Mouse (Mus musculus) Patski (cell line): ENCODE measurements around the gene Sap25. TPM values are rescaled to one million over a fixed set of nuclear protein-coding genes. Genes with fewer than 3 reads are reported as not detected.

Experiments
- ATAC-seq: fragments of 100-300 bp; one replicate; pipeline ENCODE4 v1.8.0; 2021
- CTCF ChIA-PET: fragments of 350-600 bp; sonication (Branson Sonifier 250); formaldehyde crosslinking; loops from one replicate; lab custom pipeline; 2022; ENCODE audit warnings: inconsistent platforms; lab: Charles Lee
- POLR2A ChIA-PET: fragments of 350-600 bp; sonication (Branson Sonifier 250); formaldehyde crosslinking; loops from one replicate; lab custom pipeline; 2022; ENCODE audit warnings: antibody characterized with exemption, inconsistent platforms; lab: Charles Lee
- DNase-seq: peaks from one replicate; pipeline ENCODE4 v3.0.0-alpha.2; 2011; ENCODE audit warnings: low read depth, low spot score
- H3K27me3 ChIP-seq: fragments of 371-371 bp; one replicate; pipeline ENCODE4 v1.5.1; 2021
- CTCF ChIP-seq: fragments of 100-300 bp; IDR thresholded peaks from one replicate; pipeline ENCODE4 v1.5.1; 2021
- in situ Hi-C: fragments of 300-500 bp; cut with MboI; formaldehyde crosslinking; loops from 3 replicates; pipeline ENCODE4 v1.11.1; 2018; ENCODE audit warnings: low pct_unique_long_range_greater_than_20kb, mixed read lengths
- polyA plus RNA-seq: library from polyadenylated mRNA; unstranded; gene quantifications from one replicate; pipeline ENCODE4 v1.2.3, GENCODE M21; 2021

Sap25 gene
- polyA plus RNA-seq, 1 experiment from 2014 or later, result 5.2 TPM

DNA sequence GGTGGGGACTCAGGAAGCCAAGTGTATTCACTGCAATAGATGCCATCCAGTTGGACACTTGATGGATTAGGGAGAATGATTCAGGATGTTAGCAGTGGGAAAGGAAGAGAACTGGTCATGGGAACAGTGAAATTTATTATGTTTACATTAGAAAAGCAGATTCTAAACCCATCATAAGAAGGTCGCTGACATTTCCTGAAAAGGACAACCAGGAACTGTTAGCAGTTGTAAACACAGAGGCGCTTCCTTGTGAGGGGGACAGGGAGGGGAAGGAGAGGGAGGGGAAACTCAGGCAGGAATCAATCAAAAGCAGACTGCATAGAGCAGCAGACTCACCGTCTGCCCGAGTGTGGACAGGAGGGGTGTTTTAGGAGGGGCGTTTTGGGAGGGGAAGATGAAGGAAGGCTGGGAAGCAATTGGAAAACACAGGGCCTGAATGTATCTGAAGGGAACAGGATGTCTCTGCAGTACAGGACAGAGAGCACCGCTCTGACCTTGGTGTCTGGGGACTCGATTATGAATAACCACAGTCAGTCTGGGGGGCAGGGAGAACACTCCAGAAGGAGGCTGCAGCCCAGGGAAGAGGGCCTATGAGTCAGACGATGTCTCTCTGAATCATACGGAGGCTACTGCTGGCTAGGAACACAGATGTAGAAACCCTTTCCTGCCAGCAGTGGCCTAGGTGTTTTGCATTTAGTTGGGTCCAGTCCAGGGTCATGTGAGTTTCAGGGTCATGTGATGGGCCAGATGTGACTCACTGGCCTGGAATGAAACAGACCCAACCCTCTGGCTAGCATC lies 30.5 kb downstream of the Sap25 start:
- DNase-seq, result peak; percentile 97
- CTCF ChIA-PET, result interaction anchor here (1.0 to 4.5 kb wide), 8 partner anchors 10 to 88 kb away, joined by 3 to 28 read pairs (median 4); partner anchors contain the start of gene Agfg2
- in situ Hi-C loops, result no loop called here
- no peak for TF ChIP-seq CTCF
- ATAC-seq, result peak; percentile 94
- H3K27me3 ChIP-seq, result no peaks in the 10 kb centered on the region
- POLR2A ChIA-PET, result interaction anchor here (0.6 to 2.2 kb wide), 6 partner anchors 11 to 414 kb away, joined by 3 to 6 read pairs (median 4); partner anchors contain the start of genes Agfg2 and Tsc22d4

DNA sequence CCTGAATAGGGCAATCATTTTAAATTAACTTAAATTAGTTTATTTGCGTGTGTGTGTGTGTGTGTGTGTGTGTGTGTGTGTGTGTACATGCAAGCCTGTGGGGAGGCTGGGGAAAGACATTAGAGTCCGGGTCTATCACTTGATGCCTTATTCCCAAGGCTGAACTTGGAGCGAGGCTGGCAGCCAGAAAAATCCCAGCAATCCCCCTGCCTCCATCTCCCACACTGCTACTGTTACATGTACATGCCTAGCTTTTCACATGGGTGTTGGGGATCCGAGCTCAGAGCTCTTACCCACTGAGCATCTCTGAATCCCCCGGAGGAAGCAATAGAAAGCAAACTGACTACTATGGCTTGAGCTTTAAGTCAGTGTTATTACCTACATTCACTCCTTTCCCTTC lies 31.2 kb downstream of the Sap25 start:
- ChIA-PET CTCF (interaction anchor here (1.0 to 4.5 kb wide), 6 partner anchors 9 to 87 kb away, joined by 3 to 17 read pairs (median 4); partner anchors contain the start of gene Agfg2), POLR2A (interaction anchor here (0.7 to 2.2 kb wide), 4 partner anchors 10 to 413 kb away, joined by 4 to 6 read pairs (median 4); partner anchors contain the start of genes Agfg2 and Tsc22d4)
- TF ChIP-seq CTCF, result no peak
- H3K27me3 ChIP-seq, result no peaks in the 10 kb centered on the region
- DNase-seq, result no peak
- ATAC-seq, result no peak
- in situ Hi-C loops, result no loop called here

- ChIA-PET CTCF (interaction anchor here (1.0 to 4.5 kb wide), 6 partner anchors 8 to 87 kb away, joined by 3 to 17 read pairs (median 4); partner anchors contain the start of gene Agfg2), POLR2A (interaction anchor here (0.9 to 2.2 kb wide), 3 partner anchors 10 to 73 kb away, joined by 4 to 6 read pairs (median 5); partner anchors contain the start of genes Agfg2 and Tsc22d4)
- no peaks in the 10 kb centered on the region for H3K27me3 ChIP-seq
- in situ Hi-C loops, result no loop called here
- ATAC-seq (no peak), DNase-seq (no peak)
- no peak for TF ChIP-seq CTCF
Measured at GRCm38 (mm10) chr5:137673015-137673414, 31.9 kb downstream of the Sap25 start.

GRCm38 (mm10) chr5:137674786-137675185 lies 33.7 kb downstream of the Sap25 start:
- no peak for DNase-seq
- no peaks in the 10 kb centered on the region for H3K27me3 ChIP-seq
- POLR2A ChIA-PET, result no interaction called here
- in situ Hi-C loops, result no loop called here
- CTCF ChIA-PET, result interaction anchor here (4.5 kb wide), 1 partner anchor 9 kb away, joined by 17 read pairs; the partner anchor contains the start of gene Agfg2
- no peak for TF ChIP-seq CTCF
- ATAC-seq, result no peak

DNA sequence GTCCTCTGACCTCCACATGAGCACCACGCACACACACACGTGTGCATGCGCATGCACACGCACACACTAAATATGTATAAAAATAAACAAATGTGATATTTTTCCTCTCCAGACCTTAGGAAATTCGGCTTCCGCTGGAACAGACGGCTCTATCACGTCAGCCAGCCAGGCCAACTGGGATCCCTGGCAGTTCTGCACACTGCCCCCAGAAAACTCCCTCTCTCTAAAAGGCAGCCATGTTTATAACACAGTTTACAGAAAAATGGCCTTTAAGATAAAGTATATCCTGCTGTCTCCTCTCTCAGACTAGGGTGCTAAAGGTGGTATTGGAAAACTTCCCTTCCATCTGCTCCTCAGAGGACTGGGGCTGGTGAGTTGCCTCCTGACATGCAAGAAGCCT lies 36.7 kb downstream of the Sap25 start:
- H3K27me3 ChIP-seq, result no peaks in the 10 kb centered on the region
- no peak for DNase-seq
- ChIA-PET POLR2A (interaction anchor here (0.7 kb wide), 1 partner anchor 1841 kb away, joined by 3 read pairs; no protein-coding TSS in a partner anchor), CTCF (interaction anchor here (1.1 to 1.3 kb wide), 3 partner anchors 12 to 40 kb away, joined by 3 to 4 read pairs (median 3); no protein-coding TSS in a partner anchor)
- no peak for ATAC-seq
- no peak for TF ChIP-seq CTCF
- in situ Hi-C loops, result no loop called here

- POLR2A ChIA-PET, result interaction anchor here (0.7 kb wide), 1 partner anchor 1842 kb away, joined by 3 read pairs; no protein-coding TSS in a partner anchor
- no peak for DNase-seq
- no peaks in the 10 kb centered on the region for H3K27me3 ChIP-seq
- CTCF ChIA-PET, result interaction anchor here (1.3 kb wide), 2 partner anchors 13 to 39 kb away, joined by 3 to 4 read pairs; no protein-coding TSS in a partner anchor
- no peak for TF ChIP-seq CTCF
- no peak for ATAC-seq
- in situ Hi-C loops, result no loop called here
Measured at GRCm38 (mm10) chr5:137678736-137679135, 37.6 kb downstream of the Sap25 start.

DNA sequence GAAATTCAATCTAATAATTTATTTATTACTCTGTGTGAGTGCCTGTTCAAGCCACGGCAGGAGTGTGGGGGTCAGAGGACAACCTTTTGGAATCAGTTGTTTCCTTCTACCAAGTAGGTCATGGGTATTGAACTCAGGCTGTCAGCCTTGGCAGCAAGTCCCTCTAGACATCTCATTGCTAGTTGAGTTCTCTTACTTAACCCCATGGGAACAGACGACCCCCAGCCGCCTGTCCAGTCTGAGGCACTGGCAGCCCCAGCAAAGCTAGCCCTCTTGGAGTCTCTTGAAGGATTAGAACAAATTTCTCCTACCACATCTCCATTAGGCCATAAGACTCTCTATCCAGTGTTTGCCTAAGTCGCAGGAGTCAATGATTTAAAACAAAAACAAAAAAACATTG lies 38.6 kb downstream of the Sap25 start:
- no peaks in the 10 kb centered on the region for H3K27me3 ChIP-seq
- POLR2A ChIA-PET, result no interaction called here
- in situ Hi-C loops, result no loop called here
- TF ChIP-seq CTCF, result no peak
- no peak for DNase-seq
- CTCF ChIA-PET, result no interaction called here
- ATAC-seq, result no peak

DNA sequence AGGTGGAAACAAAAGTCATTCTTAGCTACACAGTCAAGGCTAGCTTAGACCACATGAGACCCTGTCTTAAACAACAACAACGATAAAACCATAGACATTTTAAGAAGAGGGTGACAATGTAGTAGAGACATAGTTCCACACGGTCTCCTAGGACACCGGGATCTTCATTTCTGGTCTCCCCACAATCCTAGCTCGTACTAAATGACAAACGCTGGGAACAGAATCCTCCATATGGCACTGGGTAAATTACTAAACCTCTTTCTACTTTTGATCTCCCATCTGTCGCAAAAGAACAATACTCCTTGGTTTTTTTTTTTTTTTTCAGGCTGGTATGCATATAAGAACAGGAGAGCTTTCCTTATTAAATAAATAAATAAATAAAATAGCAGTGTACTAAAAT lies 41.4 kb downstream of the Sap25 start:
- no peak for TF ChIP-seq CTCF
- ATAC-seq, result no peak
- in situ Hi-C loops, result no loop called here
- H3K27me3 ChIP-seq, result no peaks in the 10 kb centered on the region
- ChIA-PET CTCF (interaction anchor here (0.8 to 2.4 kb wide), 8 partner anchors 10 to 78 kb away, joined by 3 to 17 read pairs (median 4); no protein-coding TSS in a partner anchor), POLR2A (interaction anchor here (0.5 to 1.1 kb wide), 4 partner anchors 9 to 87 kb away, joined by 3 to 5 read pairs (median 3); no protein-coding TSS in a partner anchor)
- no peak for DNase-seq

DNA sequence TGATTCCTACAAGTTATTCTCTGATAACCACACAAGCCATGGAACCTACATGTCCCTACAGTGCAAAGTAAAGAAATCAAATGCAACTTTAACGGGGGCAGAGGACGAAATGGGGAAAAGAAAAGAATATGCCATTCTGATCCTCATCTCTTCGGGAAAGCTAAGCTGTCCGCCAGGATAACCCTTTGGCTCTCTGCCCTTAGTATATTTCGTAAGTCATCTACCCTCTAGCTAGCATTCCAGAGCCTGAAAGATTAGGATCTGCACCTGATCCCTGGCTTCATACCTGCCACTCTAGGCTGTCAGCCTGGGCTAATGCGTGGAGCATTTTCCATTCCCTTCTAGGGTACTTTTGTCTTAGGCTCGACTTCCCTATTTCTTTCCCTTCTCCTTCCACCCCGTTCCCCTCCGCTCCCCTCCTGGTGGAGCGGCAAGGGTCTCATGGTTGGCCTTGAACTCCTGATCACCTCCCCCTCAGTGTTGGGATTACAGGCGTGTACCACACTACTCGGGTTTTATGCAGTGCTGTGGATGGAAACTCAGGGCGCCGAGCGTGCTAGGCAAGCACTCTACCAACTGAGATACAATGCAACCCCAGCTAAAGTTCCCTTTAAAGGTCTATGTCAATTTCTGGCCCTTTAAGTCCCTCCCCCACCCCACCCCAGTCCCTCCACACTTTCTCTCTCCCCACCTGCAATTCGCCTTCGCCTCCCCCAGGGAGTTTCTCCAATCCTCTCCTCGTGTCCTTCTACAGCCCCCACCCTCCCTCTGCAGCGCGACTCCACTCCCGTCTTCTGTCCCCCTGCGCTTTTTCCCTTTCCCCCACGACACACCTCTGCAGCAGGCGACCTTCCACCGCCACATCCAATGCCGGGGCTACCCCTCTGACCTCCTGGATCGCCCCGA lies 42.5 kb downstream of the Sap25 start:
- no peak for TF ChIP-seq CTCF
- in situ Hi-C loops, result no loop called here
- no peaks in the 10 kb centered on the region for H3K27me3 ChIP-seq
- ChIA-PET CTCF (interaction anchor here (0.8 to 2.4 kb wide), 11 partner anchors 10 to 76 kb away, joined by 3 to 17 read pairs (median 3); no protein-coding TSS in a partner anchor), POLR2A (interaction anchor here (0.5 to 1.2 kb wide), 4 partner anchors 11 to 35 kb away, joined by 3 to 5 read pairs (median 4); no protein-coding TSS in a partner anchor)
- no peak for DNase-seq
- ATAC-seq, result peak; percentile 3
